Mouse (Mus musculus) neutrophil, adult 5-6 weeks (primary cell): ENCODE data around the gene Idh1. TPM values are rescaled to one million over a fixed set of nuclear protein-coding genes. Genes with fewer than 3 reads are reported as not detected.

Experiments
- ATAC-seq: fragments of 151-379, 151-347 bp; 2 replicates; pipeline ENCODE4 v1.8.0; 2017; ENCODE audit warnings: mild to moderate bottlenecking, moderate TSS enrichment; ENCODE audit not compliant: insufficient number of reproducible peaks, poor library complexity, low FRiP score, severe bottlenecking; ENCODE audit errors: extremely low read depth
- total RNA-seq: library from RNA; stranded (forward); fragments of 200-1000 nt; gene quantifications from 2 replicates; pipeline ENCODE4 v1.2.3, GENCODE M21; 2017

Idh1 gene
- total RNA-seq, 1 experiment from 2014 or later: 48.5 TPM

DNA sequence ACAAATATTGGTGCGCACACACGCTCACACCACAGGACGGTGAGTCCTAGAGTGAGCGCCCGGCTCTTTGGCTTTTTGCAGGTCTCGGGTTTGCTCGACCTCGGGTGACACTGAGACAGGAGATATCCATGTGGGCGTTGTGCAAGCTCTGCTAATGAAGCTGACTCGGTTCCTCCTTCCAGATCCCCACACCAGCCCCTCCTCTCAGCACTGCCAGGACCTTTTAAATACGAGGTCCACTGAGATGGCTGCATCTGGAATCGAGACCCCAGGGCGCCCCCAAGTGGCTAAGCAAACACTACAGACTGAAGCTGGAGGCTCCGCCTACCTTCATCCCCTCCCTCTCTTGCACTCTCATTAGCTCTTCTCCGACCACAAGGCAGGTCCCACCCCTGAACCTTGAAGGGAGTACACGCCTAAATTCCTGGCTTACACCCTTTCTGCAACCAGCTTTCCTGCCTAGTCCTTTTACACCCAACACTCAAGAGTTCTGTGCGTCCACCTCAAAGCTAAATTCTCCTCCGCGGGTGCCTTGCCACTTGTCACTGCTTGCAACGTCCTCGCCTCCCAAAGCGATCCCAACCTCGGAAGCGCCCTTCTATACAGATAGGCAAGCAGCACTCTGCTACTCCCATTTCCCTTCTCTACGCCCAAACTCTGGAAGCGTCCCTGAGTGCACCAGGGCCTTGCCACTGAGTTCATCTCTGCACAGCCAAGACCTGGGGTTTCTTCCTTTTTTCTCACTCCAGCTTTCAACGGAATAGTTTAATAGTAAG lies 8.0 kb downstream of the Idh1 start:
- ATAC-seq: peak; percentile 91

DNA sequence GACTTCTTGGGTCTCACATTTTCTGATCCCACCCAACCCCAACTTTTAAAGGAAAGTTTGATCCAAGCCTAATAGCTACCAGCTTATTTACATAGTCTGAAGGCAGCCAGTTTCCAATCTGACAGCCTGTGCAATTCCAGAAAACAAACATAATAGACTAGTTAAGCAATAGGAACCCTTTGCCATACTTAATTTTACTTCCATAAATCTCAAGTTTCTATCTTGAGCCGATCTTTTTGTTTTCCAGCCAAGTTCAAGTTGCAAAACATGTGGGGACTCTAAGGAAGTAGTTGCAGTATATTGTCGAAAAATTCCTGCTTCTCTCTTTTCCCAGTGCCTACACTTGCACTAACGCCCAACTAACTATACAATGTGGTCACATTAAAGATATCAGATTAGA lies 8.8 kb downstream of the Idh1 start:
- no peak for ATAC-seq

DNA sequence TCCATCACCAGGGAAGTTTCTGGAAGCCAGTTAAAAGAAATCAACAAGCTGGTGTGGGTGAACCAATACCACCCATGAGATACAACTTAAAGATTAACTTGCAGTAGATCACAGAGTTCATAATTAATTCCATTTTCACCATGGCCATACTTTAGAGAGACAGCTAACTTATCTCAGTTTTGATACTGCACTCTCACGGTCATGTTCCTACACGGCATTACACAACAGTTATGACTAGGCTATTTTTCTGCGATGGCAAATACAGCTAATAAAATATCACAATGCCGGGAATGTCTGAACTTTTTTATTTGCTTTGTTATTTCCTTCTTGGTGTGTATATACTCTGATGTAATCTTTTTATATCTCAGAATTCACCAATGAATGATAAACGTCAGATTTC lies 9.4 kb downstream of the Idh1 start:
- ATAC-seq: no peak

DNA sequence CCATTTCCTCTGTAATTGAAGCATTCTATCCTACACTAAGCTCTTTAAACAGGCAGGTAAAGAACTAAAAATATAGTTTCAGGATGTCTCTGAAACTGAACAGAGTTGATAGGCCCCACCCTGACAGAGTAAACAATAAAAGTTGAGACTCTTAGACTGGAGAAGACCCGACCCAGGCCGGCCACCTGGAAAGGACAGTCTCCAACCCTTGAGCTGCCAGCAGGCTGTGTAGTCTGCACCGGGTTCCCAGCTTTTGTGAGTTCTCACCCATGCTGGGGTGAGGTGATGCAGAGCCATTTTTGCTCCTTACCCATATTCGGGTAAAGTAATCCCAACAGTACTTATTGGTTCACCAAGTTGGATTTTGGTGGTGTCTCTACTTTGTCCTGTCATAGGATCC lies 10.1 kb downstream of the Idh1 start:
- ATAC-seq: no peak

DNA sequence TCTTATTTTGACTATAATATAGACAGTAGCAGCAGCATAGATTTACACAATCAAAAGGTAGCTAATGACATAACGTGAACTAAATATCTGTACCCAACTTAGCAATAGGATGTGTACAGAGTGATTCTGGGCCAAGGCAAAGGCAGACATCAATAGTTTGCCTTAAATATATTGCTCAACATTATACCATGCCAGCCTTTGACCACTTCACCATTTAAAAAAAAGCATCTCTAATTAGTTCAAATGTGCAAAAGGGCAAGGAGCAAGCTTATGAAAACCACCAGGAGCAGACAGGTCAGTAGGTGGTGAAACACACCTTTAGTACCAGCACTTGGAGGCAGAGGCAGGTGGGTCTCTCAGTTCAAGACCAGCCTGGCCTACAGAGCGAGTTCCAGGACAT lies 12.6 kb downstream of the Idh1 start:
- ATAC-seq: no peak

DNA sequence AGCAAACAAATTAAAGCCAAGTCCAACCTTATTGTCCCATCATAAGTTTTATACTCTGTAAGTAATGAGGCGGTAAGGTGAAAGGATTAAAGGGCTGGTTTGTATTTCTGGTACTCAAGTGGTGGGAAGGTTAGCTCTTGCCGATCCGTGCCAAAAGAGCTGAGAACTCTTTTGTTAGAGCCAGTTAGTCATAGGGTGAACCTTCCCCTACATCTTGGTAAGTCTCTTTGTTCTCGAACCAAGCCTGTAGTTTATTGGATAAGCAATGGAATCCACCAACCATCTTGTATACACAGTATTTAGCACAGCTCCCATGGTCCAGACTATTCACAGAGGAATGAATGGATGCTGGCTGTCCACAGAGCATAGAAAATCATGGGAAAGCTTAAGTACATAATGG lies 14.7 kb downstream of the Idh1 start:
- ATAC-seq: no peak

DNA sequence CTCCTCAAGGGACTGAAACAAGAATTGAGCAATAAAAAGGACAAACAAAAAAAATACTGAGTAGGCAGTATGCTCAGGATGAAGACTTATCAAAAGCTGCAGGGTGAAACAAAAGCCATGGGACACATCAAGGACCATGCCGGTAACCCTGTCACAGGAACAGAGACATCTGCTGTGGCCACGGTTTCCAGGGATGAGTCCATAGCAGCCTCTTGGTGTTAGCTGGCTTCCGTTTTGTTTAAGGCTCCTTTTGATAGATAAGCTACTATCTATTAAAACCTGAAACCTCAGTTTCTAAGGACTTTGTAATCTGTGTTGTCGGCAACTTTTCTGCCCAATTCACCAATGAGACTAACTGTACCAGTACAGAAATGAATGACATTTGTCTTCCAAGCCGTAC lies 16.4 kb downstream of the Idh1 start:
- ATAC-seq: no peak

DNA sequence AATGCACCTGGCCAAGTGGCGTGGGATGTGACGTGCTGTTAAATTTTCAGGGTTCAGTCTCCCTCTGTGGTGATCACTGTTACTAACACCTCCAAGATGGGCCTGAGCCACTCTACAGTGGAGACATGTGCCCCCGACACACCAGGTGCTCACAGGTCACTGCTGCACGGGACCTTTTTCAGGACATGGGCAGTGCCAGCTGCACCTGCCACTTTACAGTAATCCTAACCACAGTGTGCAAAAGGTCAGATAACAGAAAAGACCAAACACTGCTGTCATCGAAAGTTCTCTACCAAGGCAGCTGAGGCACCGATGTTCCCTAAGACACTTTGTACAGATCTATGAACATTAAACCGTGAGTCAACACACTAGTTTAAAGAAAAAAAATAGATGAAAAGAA lies 16.8 kb downstream of the Idh1 start:
- no peak for ATAC-seq

DNA sequence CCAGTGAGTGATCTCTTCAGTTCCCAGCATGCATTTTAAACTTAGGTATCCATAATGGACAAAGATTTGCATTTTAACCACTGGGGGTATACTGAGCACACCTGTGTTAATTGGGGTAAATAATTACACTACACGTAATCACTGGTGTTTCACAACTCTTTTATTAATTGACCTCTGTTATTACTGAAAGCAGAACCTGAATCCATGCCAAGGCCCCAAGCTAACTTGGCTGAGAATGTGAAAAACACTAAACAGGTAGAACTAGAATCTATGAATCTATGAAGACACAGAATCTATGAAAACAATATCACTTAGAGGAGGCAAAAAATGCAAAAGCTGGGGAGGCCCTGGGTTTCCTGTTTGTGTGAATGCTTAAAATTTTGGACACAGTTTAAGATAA lies 18.8 kb downstream of the Idh1 start:
- no peak for ATAC-seq

DNA sequence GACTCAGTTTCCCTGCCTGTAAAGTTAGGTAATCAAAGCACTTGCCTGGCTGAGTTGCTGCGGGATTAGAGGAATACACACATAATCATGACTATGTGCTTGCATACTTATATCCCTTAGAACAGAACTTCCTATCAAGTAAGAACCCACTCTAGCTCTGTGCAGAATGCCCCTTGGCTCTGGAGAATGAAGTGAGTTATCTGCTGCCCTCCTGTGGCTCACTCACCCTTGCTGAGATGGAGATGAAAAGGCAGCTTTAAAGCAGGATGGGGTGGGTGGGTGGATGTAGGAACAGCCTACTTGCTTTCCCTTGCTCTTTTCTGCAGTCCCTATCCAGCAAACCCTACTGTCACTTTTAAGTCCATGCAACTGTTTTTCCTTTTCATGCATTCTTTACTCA lies 24.1 kb downstream of the Idh1 start:
- no peak for ATAC-seq

DNA sequence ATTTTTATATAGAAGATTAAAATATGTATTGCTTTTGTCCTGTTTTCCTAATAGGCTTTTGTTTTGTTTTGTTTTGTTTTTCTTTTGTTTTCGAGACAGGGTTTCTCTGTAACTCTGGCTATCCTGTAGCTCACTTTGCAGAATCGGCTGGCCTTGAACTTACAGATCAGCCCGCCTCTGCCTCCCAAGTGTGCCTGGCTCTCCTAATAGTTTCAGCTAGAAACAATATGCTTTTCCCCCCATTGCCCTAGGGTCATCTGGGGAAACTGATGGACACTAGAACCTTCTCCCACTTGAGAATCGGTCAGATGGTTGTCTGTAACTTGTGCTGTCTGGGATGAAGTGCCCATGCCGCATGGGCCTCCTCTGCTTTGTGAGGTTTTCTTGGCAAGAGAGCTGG lies 30.2 kb downstream of the Idh1 start:
- no peak for ATAC-seq

DNA sequence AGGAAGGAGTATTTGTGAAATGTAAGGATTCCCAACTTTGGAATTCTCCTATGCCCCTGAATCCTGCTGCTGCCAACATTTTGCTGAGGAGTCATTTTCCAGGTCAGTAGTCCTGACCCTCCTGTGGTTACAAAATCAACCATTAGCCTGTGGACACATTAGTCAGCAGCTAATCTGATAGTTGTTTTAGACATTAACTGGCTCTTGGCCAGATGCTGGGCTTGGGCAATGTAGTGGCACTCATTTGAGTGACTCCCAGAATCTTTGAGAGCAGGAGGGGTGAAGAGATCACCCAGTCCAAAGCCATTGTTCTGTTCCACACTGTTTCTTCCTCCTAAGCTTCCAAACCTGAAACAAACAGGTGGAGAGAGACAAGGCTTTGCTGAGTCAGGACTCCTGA lies 31.5 kb downstream of the Idh1 start:
- ATAC-seq: no peak

DNA sequence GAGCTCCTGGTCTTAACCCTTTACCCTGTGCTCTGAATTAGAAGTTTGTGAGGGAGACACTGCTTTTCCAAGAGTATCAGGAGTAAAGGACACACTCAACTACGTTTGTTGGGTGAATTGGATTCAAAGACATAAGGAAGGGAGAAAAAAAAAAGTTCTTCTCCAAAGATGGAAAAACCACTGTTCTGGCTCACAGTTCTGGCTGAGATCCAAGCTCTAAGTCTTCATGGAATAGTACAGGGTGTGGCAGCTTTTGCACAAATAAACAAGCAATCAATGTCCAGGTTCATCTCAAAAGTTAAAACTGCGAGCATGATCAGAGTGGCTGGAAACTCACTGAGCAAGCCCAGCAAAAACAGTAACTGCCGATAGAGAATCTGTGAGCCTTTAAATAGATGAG lies 38.3 kb downstream of the Idh1 start:
- ATAC-seq: no peak

DNA sequence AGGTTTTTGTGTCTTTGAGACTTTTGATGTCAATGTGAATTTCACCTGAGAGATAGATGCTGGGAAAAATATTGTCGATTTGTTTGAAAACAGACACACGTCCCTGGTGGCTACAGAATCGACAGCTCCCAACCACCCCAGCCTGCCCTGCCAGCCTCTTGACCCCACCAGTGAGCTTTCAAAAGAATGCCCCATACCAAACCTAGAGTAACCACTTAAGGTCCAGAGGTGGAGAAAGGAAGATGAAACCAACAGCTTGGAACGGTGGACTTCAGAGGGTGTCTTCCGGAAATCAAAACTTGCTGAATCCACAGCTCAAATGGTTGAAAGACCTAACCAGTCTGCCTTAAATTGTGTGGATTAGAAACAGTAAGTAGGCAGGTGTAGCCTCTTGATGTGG lies 39.0 kb downstream of the Idh1 start:
- no peak for ATAC-seq

DNA sequence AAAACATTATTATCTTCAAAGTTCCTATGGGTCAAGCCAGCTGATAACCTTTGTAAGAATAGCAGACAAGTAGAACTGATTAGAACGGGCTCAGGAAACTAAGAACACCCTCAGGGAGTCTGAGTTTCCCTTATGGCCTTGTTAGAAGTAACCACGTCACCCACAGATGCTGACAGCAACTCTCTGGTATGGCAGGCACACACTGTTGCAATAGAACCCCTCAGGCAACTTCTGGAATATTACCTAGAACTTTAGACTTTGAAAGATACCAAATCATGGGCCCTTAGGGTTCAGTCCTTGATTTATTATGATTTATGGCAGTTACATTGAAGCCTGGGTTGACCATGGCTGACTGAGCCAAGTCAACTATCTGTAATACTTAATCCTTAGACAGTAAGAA lies 39.7 kb downstream of the Idh1 start:
- no peak for ATAC-seq

DNA sequence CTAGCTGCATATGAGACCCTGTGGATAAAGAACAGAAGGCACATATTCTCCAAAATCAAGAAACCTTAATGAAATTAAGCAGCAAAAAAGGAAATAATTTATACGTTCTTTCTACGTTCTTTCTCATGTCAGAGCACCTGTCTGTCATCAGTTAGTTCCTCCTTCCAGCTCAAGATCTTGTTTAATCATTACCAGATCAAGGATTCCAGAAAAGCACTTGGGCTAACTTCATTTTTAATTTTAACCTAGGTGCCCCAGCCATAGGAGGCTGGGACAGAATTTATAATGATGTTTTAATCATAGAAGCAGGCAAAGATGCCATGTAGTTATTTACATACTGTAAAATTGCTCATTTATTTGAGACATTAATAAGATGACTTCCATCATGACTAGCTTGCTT lies 41.5 kb downstream of the Idh1 start:
- no peak for ATAC-seq

DNA sequence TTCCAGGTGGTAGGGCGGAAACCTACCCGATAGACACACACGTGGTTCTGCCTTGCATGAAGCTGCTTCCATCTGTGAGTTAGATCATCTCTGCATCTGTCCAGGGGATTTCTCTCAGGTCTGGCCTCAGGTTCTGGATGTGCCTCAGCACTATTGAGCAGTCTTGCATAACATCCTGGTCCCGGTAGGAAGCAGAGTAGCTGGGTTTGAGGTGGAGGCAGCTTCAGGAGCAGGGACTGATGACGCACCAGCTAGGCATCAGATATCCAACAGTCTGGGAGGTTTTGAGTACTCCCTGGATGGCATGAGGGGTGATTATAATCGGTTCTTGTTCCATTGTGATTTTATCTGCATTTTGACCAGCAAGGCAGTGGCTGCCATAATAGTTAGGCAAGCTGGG lies 48.7 kb downstream of the Idh1 start:
- no peak for ATAC-seq

DNA sequence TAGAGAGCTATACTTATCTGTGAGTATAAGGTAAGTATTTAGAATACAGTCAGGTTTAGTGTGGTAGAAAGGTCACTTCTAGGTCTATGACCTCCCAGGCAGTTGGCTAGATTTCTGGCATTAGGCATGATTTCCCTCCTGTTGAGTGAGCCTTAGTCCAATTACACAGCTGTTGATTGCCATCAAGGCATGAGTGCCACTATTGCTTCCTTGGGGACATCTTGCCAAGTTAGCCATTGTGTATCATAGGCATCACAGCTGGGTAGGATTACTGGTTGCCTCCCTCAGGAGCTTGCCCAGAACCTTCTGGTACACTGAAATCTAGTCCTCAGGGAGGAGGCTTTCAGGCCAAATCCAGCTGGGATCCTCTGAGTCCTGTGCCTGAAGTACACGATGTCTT lies 53.5 kb downstream of the Idh1 start:
- no peak for ATAC-seq

DNA sequence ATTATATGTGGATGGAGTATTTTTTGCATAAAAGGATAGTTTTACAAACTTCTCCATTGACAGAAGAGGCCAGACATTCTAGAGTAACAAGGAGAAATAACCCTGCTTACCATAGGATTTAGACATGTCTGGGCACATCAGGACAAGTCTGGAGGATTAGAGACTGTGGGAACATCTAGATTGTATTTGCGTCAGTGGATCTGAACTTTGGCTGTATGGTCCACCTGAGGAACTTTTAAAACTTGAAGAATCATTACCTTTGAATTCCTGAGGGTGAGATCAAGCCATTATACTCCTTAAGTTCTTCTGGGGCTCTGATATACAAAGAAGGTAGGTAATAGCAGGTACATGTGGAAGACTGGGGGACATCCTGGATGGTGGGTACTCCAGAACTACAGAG lies 54.6 kb downstream of the Idh1 start:
- no peak for ATAC-seq

DNA sequence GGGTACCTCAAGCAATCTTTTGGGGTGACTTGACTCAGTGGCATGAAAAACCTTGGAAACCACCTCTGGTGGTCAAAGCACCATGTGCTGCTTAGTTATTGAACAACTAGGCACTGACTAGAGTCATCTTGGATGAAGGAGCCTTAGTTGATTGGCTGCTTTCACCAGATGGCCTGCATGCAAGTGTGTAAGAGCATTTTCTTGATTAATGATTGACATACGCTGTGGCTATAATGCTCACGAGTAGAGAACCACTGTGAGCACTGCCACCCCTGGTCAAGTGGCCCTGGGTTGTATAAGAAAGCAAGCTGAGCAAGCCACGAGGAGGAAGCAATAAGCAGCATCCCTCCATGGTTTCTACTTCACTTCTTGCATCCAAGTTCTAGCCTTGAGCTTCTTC lies 56.1 kb downstream of the Idh1 start:
- no peak for ATAC-seq

DNA sequence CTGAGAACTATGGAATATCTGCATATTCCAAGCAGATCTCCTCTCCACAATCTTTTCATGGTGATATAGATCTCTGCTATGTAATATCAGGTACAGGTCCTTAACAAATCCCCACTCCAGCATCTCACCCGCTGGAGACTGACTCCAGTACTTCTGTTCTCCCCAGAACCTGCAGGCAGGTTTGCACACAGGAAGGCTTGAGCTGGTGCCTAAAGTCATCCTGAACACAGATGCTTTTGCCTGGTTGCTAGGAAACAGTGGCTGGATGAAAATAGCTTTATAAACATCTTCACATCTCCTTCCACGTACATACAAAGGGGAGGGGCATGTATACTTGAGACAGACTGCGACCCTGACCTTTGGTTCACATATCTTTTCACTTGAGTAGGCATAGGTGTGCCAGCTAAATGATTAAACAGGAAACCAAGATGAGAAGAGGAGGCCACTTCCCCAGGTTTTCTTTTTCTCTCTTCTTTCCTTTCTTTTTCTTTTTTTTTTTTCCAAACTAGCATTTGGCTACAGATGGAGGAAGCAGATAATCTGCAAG lies 56.6 kb downstream of the Idh1 start:
- no peak for ATAC-seq
